Mouse (Mus musculus): Measurements from ENCODE around the gene Ltb. TPM values are rescaled to one million over a fixed set of nuclear protein-coding genes. Genes with fewer than 3 reads are reported as not detected.

The Ltb gene
- polyA plus RNA-seq, 1 experiment: 12.1 TPM

- Histone ChIP-seq H3K4me1 (peaks cover 88% of the 10 kb centered on the region), H3K36me3 (replicated peaks; ENCODE audit: low read length) (peaks cover 10% of the 10 kb centered on the region), H3K27me3 (replicated peaks) (no peaks in the 10 kb centered on the region), H3K4me3 (replicated peaks) (peak overlapping the region; percentile 87), H3K9me3 (no peaks in the 10 kb centered on the region)
- no peak; the same call in 2 of the 3 replicates for TF ChIP-seq GATA1 (IDR thresholded peaks at IDR 0.05; ENCODE audit: borderline replicate concordance, low read length)
- TF ChIP-seq FLI1 (IDR thresholded peaks at IDR 0.05; ENCODE audit: low read length): no peak
Measured at GRCm38 (mm10) chr17:35189186-35189585, 5.1 kb upstream of the Ltb start.

- Histone ChIP-seq H3K9me3 (no peaks in the 10 kb centered on the region), H3K4me3 (replicated peaks) (peak overlapping the region; percentile 87), H3K4me1 (peaks cover 88% of the 10 kb centered on the region), H3K27me3 (replicated peaks) (no peaks in the 10 kb centered on the region), H3K36me3 (replicated peaks; ENCODE audit: low read length) (peaks cover 2% of the 10 kb centered on the region)
- TF ChIP-seq GATA1 (IDR thresholded peaks at IDR 0.05; ENCODE audit: borderline replicate concordance, low read length) (no peak), FLI1 (IDR thresholded peaks at IDR 0.05; ENCODE audit: low read length) (no peak)
Measured at GRCm38 (mm10) chr17:35190096-35190495, 4.1 kb upstream of the Ltb start.

- Histone ChIP-seq H3K36me3 (replicated peaks; ENCODE audit: low read length) (no peaks in the 10 kb centered on the region), H3K4me1 (peaks cover 93% of the 10 kb centered on the region), H3K27me3 (replicated peaks) (no peaks in the 10 kb centered on the region), H3K4me3 (replicated peaks) (peak overlapping the region; percentile 59), H3K9me3 (no peaks in the 10 kb centered on the region)
- TF ChIP-seq GATA1 (IDR thresholded peaks at IDR 0.05; ENCODE audit: borderline replicate concordance, low read length) (no peak), FLI1 (IDR thresholded peaks at IDR 0.05; ENCODE audit: low read length) (no peak)
Measured at GRCm38 (mm10) chr17:35191723-35192122, 2.5 kb upstream of the Ltb start.

- TF ChIP-seq GATA1 (IDR thresholded peaks at IDR 0.05; ENCODE audit: borderline replicate concordance, low read length) (no peak), FLI1 (IDR thresholded peaks at IDR 0.05; ENCODE audit: low read length) (no peak)
- Histone ChIP-seq H3K9me3 (no peaks in the 10 kb centered on the region), H3K36me3 (replicated peaks; ENCODE audit: low read length) (no peaks in the 10 kb centered on the region), H3K4me3 (replicated peaks) (peak overlapping the region; percentile 18), H3K4me1 (peaks cover 91% of the 10 kb centered on the region), H3K27me3 (replicated peaks) (no peaks in the 10 kb centered on the region)
Measured at GRCm38 (mm10) chr17:35192924-35193323, 1.3 kb upstream of the Ltb start.

GRCm38 (mm10) chr17:35194844-35195630, 798 bp downstream of the Ltb start:
- peaks cover 13% of the 10 kb centered on the region for H3K36me3 ChIP-seq (replicated peaks; ENCODE audit: low read length)
- H3K4me3 ChIP-seq (replicated peaks): peak overlapping the region; percentile 97
- H3K9me3 ChIP-seq: no peaks in the 10 kb centered on the region
- no peaks in the 10 kb centered on the region for H3K27me3 ChIP-seq (replicated peaks)
- H3K4me1 ChIP-seq: peaks cover 89% of the 10 kb centered on the region
- TF ChIP-seq GATA1 (IDR thresholded peaks at IDR 0.05; ENCODE audit: borderline replicate concordance, low read length) (no peak), FLI1 (IDR thresholded peaks at IDR 0.05; ENCODE audit: low read length) (no peak)

GRCm38 (mm10) chr17:35195631-35196320, 1.5 kb downstream of the Ltb start:
- Histone ChIP-seq H3K4me1 (peaks cover 89% of the 10 kb centered on the region), H3K4me3 (replicated peaks) (peak overlapping the region; percentile 97), H3K36me3 (replicated peaks; ENCODE audit: low read length) (peaks cover 16% of the 10 kb centered on the region), H3K9me3 (no peaks in the 10 kb centered on the region), H3K27me3 (replicated peaks) (no peaks in the 10 kb centered on the region)
- TF ChIP-seq FLI1 (IDR thresholded peaks at IDR 0.05; ENCODE audit: low read length) (no peak), GATA1 (IDR thresholded peaks at IDR 0.05; ENCODE audit: borderline replicate concordance, low read length) (no peak)

GRCm38 (mm10) chr17:35196321-35196641, 2.0 kb downstream of the Ltb start:
- H3K27me3 ChIP-seq (replicated peaks): no peaks in the 10 kb centered on the region
- H3K4me1 ChIP-seq: peaks cover 89% of the 10 kb centered on the region
- TF ChIP-seq GATA1 (IDR thresholded peaks at IDR 0.05; ENCODE audit: borderline replicate concordance, low read length) (no peak), FLI1 (IDR thresholded peaks at IDR 0.05; ENCODE audit: low read length) (no peak)
- H3K9me3 ChIP-seq: no peaks in the 10 kb centered on the region
- H3K4me3 ChIP-seq (replicated peaks): peak overlapping the region; percentile 97
- peaks cover 16% of the 10 kb centered on the region for H3K36me3 ChIP-seq (replicated peaks; ENCODE audit: low read length)

GRCm38 (mm10) chr17:35197126-35197525, 2.9 kb downstream of the Ltb start:
- no peaks in the 10 kb centered on the region for H3K9me3 ChIP-seq
- H3K36me3 ChIP-seq (replicated peaks; ENCODE audit: low read length): peaks cover 16% of the 10 kb centered on the region
- no peaks in the 10 kb centered on the region for H3K27me3 ChIP-seq (replicated peaks)
- H3K4me3 ChIP-seq (replicated peaks): peak overlapping the region; percentile 97
- no peak for TF ChIP-seq FLI1 (IDR thresholded peaks at IDR 0.05; ENCODE audit: low read length)
- no peak for TF ChIP-seq GATA1 (IDR thresholded peaks at IDR 0.05; ENCODE audit: borderline replicate concordance, low read length)
- H3K4me1 ChIP-seq: peaks cover 89% of the 10 kb centered on the region

- H3K4me3 ChIP-seq (replicated peaks): no peak overlapping the region
- no peaks in the 10 kb centered on the region for H3K9me3 ChIP-seq
- no peaks in the 10 kb centered on the region for H3K27me3 ChIP-seq (replicated peaks)
- TF ChIP-seq GATA1 (IDR thresholded peaks at IDR 0.05; ENCODE audit: borderline replicate concordance, low read length): no peak
- no peak for TF ChIP-seq FLI1 (IDR thresholded peaks at IDR 0.05; ENCODE audit: low read length)
- H3K4me1 ChIP-seq: peaks cover 93% of the 10 kb centered on the region
- peaks cover 16% of the 10 kb centered on the region for H3K36me3 ChIP-seq (replicated peaks; ENCODE audit: low read length)
Measured at GRCm38 (mm10) chr17:35198029-35198428, 3.8 kb downstream of the Ltb start.

GRCm38 (mm10) chr17:35198946-35199345, 4.7 kb downstream of the Ltb start:
- TF ChIP-seq GATA1 (IDR thresholded peaks at IDR 0.05; ENCODE audit: borderline replicate concordance, low read length) (no peak), FLI1 (IDR thresholded peaks at IDR 0.05; ENCODE audit: low read length) (no peak)
- Histone ChIP-seq H3K4me1 (peaks cover 89% of the 10 kb centered on the region), H3K27me3 (replicated peaks) (peaks cover 7% of the 10 kb centered on the region)

More at GRCm38 (mm10) chr17:35198946-35199345, 4.7 kb downstream of the Ltb start:
- H3K36me3 ChIP-seq (replicated peaks; ENCODE audit: low read length): peaks cover 16% of the 10 kb centered on the region
- H3K9me3 ChIP-seq: no peaks in the 10 kb centered on the region
- H3K4me3 ChIP-seq (replicated peaks): peak overlapping the region; percentile 55
